Mouse (Mus musculus) embryonic facial prominence, embryonic 14.5 days (tissue): Measurements from ENCODE around the gene Rhot2. TPM values are rescaled to one million over a fixed set of nuclear protein-coding genes. Genes with fewer than 3 reads are reported as not detected.

ENCODE experiments used
- ATAC-seq: fragments of 200-750 bp; cut with Nextera tagmentation; 2 replicates; pipeline ENCODE4 v1.8.0; 2017; ENCODE audit warnings: low read depth, moderate number of reproducible peaks, moderate TSS enrichment
- DNase-seq: peaks from one replicate; pipeline ENCODE4 v3.0.0-alpha.2; 2015; ENCODE audit warnings: low spot score
- H3K27ac ChIP-seq: fragments of 300-500 bp; sonication (generic); replicated peaks from 2 replicates; pipeline ENCODE4 v1.5.1; 2014; ENCODE audit warnings: low read depth, mild to moderate bottlenecking, low read length, moderate library complexity
- H3K27me3 ChIP-seq: fragments of 300-500 bp; sonication (generic); replicated peaks from 2 replicates; pipeline ENCODE4 v1.6.1; 2014; ENCODE audit warnings: low read length; ENCODE audit not compliant: control insufficient read depth, insufficient read depth
- H3K36me3 ChIP-seq: fragments of 300-500 bp; sonication (generic); 2 replicates; pipeline ENCODE4 v1.6.1; 2014; ENCODE audit warnings: low read length, mixed read lengths; ENCODE audit not compliant: control insufficient read depth, insufficient read depth
- H3K4me1 ChIP-seq: fragments of 300-500 bp; sonication (generic); 2 replicates; pipeline ENCODE4 v1.6.1; 2014; ENCODE audit warnings: antibody characterized with exemption, low read length; ENCODE audit not compliant: control insufficient read depth, insufficient read depth
- H3K4me2 ChIP-seq: fragments of 300-500 bp; sonication (generic); 2 replicates; pipeline ENCODE4 v1.6.1; 2014; ENCODE audit warnings: low read depth, mild to moderate bottlenecking, low read length, moderate library complexity, mixed read lengths
- H3K4me3 ChIP-seq: fragments of 300-500 bp; sonication (generic); 2 replicates; pipeline ENCODE4 v1.5.1; 2014; ENCODE audit warnings: low read depth, mild to moderate bottlenecking, low read length
- H3K9ac ChIP-seq: fragments of 300-500 bp; sonication (generic); 2 replicates; pipeline ENCODE4 v1.6.1; 2014; ENCODE audit warnings: low read depth, mild to moderate bottlenecking, low read length, moderate library complexity, mixed read lengths
- H3K9me3 ChIP-seq: fragments of 300-500 bp; sonication (generic); 2 replicates; pipeline ENCODE4 v1.6.1; 2016; ENCODE audit warnings: low read length; ENCODE audit not compliant: control insufficient read depth
- WGBS: fragments of 180-500 bp; shearing (Covaris S2); extraction: QIAGEN DNeasy Blood & Tissue Kit; methylation state at CpG from one replicate; pipeline ENCODE4 v1.1.7; 2014; 5-methylcytosine and 5-hydroxymethylcytosine counted together
- polyA plus RNA-seq: library from polyadenylated mRNA; unstranded; fragments of >200 nt; fragmentation: Nextera tagmentation; extraction: Ambion mirVana; gene quantifications from 2 replicates; pipeline ENCODE4 v1.2.1, GENCODE M21; 2014

Rhot2 gene
- polyA plus RNA-seq, 1 experiment from 2014 or later: 12.0 TPM

DNA sequence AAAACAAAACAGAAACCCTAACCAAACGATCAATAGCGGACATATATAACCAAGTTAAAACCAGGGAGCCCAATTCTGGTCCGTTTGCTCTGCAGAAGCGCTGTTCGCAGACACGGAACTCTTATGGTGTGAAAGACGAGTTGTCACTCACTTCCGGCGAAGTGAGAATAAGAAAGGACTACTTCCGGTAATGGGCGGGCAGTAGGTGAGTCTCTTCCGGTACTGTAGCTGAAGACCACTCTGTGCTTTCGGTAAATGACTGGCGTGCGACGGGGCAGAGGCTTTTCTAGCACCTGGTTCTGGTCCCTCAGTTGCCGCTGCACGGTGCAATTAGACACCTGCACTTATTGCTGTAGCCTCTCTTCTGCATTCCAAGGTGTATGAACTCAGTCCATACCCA is 21.2 kb downstream of the Rhot2 start, which contains the start of gene Wdr24:
TSS of gene Wdr24 (plus strand) at position 176 of the 400 bp plus-strand sequence.
- Histone ChIP-seq H3K4me3 (peak within 1 kb of the TSS; percentile 74), H3K4me2 (peak within 1 kb of the TSS; percentile 98), H3K36me3 (peaks cover 23% of the 10 kb centered on the region), H3K4me1 (peaks cover 12% of the 10 kb centered on the region), H3K27ac (peak within 1 kb of the TSS; percentile 29; the same call in 1 of the 2 replicates), H3K9ac (peak within 1 kb of the TSS; percentile 76), H3K9me3 (no peaks in the 10 kb centered on the region), H3K27me3 (peaks cover 28% of the 10 kb centered on the region)
- ATAC-seq (peak; percentile 79), DNase-seq (peak; percentile 95)
- 0% methylated on average over 18 of the region's 18 CpGs for WGBS

DNA sequence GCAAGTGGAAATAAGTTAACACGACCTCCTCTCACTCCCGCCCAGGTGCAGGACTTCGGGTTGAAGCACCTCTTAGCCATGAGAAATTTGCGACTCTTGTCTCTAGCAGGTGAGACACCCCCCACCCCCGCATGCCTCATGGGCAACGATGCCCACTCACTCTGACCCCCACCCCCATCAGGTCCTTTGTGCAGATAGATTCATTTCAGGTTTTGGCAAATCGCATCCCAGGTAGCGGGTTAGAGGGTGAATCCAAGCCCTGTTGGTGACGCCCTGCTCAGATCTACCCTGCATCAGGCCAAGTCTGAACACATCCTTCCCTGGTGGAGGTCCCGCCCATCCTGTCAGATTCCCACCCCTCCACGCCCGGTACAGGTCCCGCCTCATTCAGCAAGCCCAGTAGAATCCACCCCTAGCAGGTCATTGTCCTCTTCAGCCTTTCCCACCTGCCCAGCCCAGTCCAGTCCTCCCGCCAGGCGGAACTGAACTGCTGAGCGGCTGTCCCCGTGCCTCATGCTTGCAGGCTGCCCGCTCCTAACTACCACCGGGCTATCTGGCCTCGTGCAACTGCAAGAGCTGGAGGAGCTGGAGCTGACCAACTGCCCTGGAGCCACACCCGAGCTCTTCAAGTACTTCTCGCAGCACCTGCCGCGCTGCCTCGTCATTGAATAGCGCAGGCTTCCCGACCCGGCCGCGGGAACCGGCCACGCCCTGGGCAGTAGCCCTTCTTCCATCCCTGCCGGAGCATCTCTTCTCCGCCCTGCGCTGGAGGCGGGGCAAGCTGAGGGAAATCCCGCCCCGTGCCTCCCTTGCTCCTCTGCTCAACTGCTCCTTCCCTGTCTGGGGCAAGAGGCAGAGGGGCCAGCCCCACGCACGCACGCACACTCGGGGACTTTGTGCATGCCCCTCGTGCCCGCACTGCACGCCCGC is 25.5 kb downstream of the Rhot2 start:
- Histone ChIP-seq H3K36me3 (no peaks in the 10 kb centered on the region), H3K9ac (no peak overlapping the region; the same call in 1 of the 2 replicates), H3K27me3 (peaks cover 37% of the 10 kb centered on the region), H3K4me3 (0 out of 2 replicates have a peak overlapping the region, but pooled peaks have one; percentile 6), H3K4me2 (peak overlapping the region; percentile 31), H3K9me3 (no peaks in the 10 kb centered on the region), H3K4me1 (peaks cover 3% of the 10 kb centered on the region), H3K27ac (no peak overlapping the region)
- ATAC-seq (no peak; the same call in 1 of the 2 replicates), DNase-seq (peak; percentile 21)
- 9% methylated on average over 34 of the region's 46 CpGs for WGBS

DNA sequence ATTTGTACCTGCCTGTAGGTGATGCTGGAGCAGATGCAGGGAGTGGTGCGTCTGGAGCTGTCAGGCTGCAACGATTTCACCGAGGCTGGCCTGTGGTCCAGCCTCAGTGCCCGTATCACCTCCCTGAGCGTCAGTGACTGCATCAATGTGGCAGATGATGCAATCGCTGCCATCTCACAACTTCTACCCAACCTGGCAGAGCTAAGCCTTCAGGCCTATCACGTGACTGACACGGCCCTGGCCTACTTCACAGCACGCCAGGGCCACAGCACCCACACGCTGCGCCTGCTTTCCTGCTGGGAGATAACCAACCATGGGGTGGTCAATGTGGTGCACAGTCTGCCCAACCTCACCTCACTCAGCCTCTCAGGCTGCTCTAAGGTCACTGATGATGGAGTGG is 27.0 kb downstream of the Rhot2 start:
- Histone ChIP-seq H3K4me1 (peaks cover 3% of the 10 kb centered on the region; the same call in 1 of the 2 replicates), H3K36me3 (no peaks in the 10 kb centered on the region), H3K27me3 (peaks cover 37% of the 10 kb centered on the region), H3K4me2 (no peak overlapping the region), H3K27ac (no peak overlapping the region), H3K4me3 (no peak overlapping the region), H3K9me3 (no peaks in the 10 kb centered on the region), H3K9ac (no peak overlapping the region)
- ATAC-seq: no peak
- no peak for DNase-seq
- 81% methylated on average over 11 of the region's 11 CpGs for WGBS

DNA sequence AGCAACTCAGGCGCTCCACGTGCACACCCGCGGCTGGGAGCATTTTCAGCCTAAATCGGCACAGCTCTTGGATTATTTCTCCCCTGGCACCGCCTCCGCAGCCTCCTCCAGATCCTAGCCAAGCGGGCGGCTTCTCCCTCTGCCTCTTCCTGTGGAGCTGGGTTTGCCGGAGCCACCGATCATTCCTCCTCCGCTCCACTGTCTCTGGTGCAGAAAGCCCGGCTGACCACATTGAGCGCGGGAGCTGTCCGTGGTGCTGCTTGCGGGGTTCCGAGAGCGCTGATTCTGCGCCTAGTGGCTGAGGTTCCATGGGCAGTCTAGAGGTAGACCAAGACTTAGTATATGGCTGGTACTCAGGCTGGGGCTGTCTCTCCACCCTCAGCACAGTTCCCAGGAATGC is 31.2 kb downstream of the Rhot2 start:
- Histone ChIP-seq H3K36me3 (no peaks in the 10 kb centered on the region), H3K9ac (no peak overlapping the region), H3K4me3 (no peak overlapping the region), H3K27ac (no peak overlapping the region), H3K4me2 (0 out of 2 replicates have a peak overlapping the region, but pooled peaks have one; percentile 26), H3K27me3 (peaks cover 34% of the 10 kb centered on the region), H3K4me1 (peaks cover 8% of the 10 kb centered on the region; the same call in 1 of the 2 replicates), H3K9me3 (no peaks in the 10 kb centered on the region)
- 2% methylated on average over 20 of the region's 20 CpGs for WGBS
- peak; percentile 88 for DNase-seq
- peak; percentile 31; the same call in 1 of the 2 replicates for ATAC-seq

DNA sequence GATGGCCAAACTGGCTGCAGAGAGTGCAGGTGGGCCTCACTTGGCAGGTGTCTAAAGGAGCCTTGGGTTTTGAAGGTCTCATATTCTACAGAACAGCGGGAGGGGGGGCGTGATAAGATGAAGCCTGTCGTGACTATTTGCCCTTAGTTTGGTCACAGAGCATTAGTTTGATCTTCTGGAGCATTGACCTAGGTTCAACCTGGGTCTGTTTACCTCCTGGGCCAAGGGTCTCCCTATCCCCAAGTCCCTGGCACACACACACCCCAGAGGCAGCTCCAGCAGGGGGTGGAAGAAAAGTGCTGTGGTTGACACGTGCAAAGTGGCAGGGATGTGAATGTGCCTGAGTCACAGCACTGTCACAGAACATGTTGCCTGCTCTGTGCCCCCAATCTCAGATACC is 33.8 kb downstream of the Rhot2 start:
- no peak overlapping the region for H3K27ac ChIP-seq
- H3K4me2 ChIP-seq: no peak overlapping the region
- no peaks in the 10 kb centered on the region for H3K36me3 ChIP-seq
- H3K4me3 ChIP-seq: no peak overlapping the region
- no peak for ATAC-seq
- peaks cover 8% of the 10 kb centered on the region; the same call in 1 of the 2 replicates for H3K4me1 ChIP-seq
- WGBS: 74% methylated on average over 4 of the region's 4 CpGs
- no peak overlapping the region for H3K9ac ChIP-seq
- H3K27me3 ChIP-seq: peaks cover 32% of the 10 kb centered on the region
- H3K9me3 ChIP-seq: no peaks in the 10 kb centered on the region
- DNase-seq: no peak

DNA sequence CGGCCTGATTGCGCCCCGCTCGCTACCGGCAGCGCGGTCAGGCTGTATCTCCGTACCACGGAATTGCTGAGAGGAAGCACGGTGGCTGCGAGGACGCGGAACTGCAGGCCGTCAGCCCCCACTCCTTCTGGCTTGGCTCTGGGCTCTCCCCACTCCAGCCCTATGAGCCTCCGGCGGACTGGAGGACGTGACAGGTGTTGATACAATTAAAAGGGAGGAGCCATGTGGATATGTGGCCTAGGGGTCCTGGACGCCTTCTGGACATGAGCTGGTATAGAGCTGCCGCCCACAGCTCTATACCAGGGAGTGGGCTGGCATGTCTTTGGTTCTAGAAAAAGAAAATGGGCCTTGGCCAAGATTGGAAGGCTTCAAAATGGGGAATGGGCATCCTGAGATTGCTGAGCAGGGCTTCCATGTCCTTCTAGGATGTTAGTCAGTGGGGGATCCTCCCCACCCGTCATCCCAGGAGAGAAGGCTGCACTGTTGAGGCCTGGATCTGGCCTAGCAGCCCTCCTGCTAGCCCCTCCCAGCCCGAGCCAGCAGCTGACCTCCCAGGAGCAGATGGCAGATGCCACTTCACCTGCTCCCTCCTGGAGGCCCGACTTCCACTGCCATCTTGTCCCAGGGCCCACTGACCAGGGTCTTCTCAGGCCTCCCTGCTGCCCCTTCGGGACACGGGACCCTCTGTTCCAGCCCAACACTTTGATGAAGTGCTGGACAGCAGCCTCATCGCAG is 34.9 kb downstream of the Rhot2 start:
- Histone ChIP-seq H3K27ac (peak overlapping the region; percentile 44; the same call in 1 of the 2 replicates), H3K27me3 (peaks cover 32% of the 10 kb centered on the region), H3K4me2 (peak overlapping the region; percentile 93), H3K9me3 (no peaks in the 10 kb centered on the region), H3K4me3 (peak overlapping the region; percentile 69), H3K36me3 (no peaks in the 10 kb centered on the region), H3K4me1 (peaks cover 8% of the 10 kb centered on the region; the same call in 1 of the 2 replicates), H3K9ac (peak overlapping the region; percentile 73)
- DNase-seq: peak; percentile 11
- ATAC-seq: peak; percentile 14; the same call in 1 of the 2 replicates
- WGBS: 14% methylated on average over 16 of the region's 25 CpGs

DNA sequence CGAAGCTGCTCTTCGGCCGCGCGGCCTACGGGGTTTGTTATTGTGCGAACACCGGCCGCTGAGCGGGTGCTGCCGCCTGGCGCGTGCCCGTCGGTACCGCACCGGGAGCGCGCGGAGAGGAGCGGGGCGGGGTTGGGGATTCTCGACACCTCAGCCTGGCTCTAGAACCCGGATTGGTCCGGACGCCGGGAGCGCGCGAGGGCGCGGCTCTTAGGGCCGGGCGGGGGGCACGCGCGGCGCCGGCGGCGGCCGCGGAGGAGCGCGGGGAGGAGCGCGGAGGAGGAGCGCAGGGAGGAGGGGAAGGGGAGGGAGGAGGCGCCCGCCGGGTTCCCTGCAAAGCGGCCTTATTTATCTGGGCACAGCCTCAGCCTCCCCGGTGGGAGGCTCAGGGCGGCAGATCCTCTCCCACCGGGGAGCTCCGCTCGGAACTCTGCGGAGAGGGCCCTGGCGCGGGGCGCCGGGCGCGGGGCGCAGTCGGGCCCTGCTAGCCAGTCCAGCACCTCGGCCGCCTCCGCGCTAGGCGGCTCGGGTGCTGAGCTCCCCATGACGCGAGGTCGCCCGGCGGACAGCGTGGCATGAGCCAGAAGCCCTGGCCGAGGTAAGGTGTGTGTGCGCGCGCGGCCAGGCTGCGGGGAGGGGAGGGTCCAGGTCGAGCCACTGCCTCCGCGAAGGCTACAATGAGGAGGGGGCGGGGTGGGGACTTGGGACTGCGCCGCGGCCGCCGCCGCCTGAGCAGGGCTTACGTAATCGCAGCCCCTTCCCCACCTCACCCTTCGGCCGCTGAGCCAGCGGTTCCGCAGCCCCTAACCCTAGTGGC is 35.7 kb downstream of the Rhot2 start, which contains the start of gene Fbxl16:
TSS of gene Fbxl16 (plus strand) at position 297 of the 817 bp plus-strand sequence.
- peak within 1 kb of the TSS; percentile 44; the same call in 1 of the 2 replicates for H3K27ac ChIP-seq
- no peaks in the 10 kb centered on the region for H3K9me3 ChIP-seq
- H3K4me3 ChIP-seq: peak within 1 kb of the TSS; percentile 69
- H3K9ac ChIP-seq: peak within 1 kb of the TSS; percentile 73
- DNase-seq: peak; percentile 93
- H3K36me3 ChIP-seq: no peaks in the 10 kb centered on the region
- ATAC-seq: peak; percentile 85
- peaks cover 8% of the 10 kb centered on the region; the same call in 1 of the 2 replicates for H3K4me1 ChIP-seq
- H3K4me2 ChIP-seq: peak within 1 kb of the TSS; percentile 93
- H3K27me3 ChIP-seq: peaks cover 32% of the 10 kb centered on the region
- 0% methylated on average over 15 of the region's 100 CpGs for WGBS
